ENCODE assay signal across 8 mouse cellular contexts in genomic region chr14:33446561-33447023, GRCm38 (mm10). TPM values are rescaled to one million over a fixed set of nuclear protein-coding genes. Genes with fewer than 3 reads are reported as not detected.
A peak's percentile ranks its signal among the peaks of the same experiment; 100 is the strongest.
DNase-seq lines count a peak whose midpoint lies in the region; ATAC-seq and TF ChIP-seq lines count a peak whose summit lies in the region.

No protein-coding gene starts in this region.

- H3K9ac ChIP-seq in midbrain, postnatal 0 days (replicated peaks; ENCODE audit: low read length, poor library complexity, severe bottlenecking): peak overlapping the region; percentile 89

- H3K4me1 ChIP-seq in midbrain, postnatal 0 days (ENCODE audit: insufficient read depth, low read length): peaks cover 3% of the 10 kb centered on the region; the same call in 1 of the 2 replicates

- ATAC-seq in inflammation-experienced regulatory T-cells, adult 6 months: peak; percentile 6
- ATAC-seq in midbrain, postnatal 0 days (ENCODE audit: low FRiP score): no peak; the same call in 1 of the 2 replicates

- intact Hi-C loops in left cerebral cortex, adult 2 months (cut with DNase I): loop anchor here (2.0 to 5.0 kb wide), 3 partner anchors 84 to 132 kb away; no protein-coding TSS in a partner anchor
- intact Hi-C loops in left cerebral cortex, postnatal 4 days (cut with DNase I): loop anchor here (10.0 kb wide), 1 partner anchor 78 kb away; no protein-coding TSS in a partner anchor

- H3K4me2 ChIP-seq in midbrain, postnatal 0 days (ENCODE audit: low read depth, low read length, poor library complexity, severe bottlenecking): peak overlapping the region; percentile 51

- H3K27me3 ChIP-seq in midbrain, postnatal 0 days (ENCODE audit: insufficient read depth, low read length): no peaks in the 10 kb centered on the region

- WGBS in midbrain, postnatal 0 days: 0% methylated on average over 46 of the region's 72 CpGs

- no peaks in the 10 kb centered on the region for H3K9me3 ChIP-seq in midbrain, postnatal 0 days (ENCODE audit: low read length)

- H3K27ac ChIP-seq in left cerebral cortex, adult 2 months: peak overlapping the region; percentile 92
- H3K27ac ChIP-seq in midbrain, postnatal 0 days (ENCODE audit: low read depth, low read length): peak overlapping the region; percentile 87

- H3K36me3 ChIP-seq in midbrain, postnatal 0 days (ENCODE audit: insufficient read depth, low read length): no peaks in the 10 kb centered on the region

- peak overlapping the region; percentile 76 for H3K4me3 ChIP-seq in left cerebral cortex, adult 2 months
- H3K4me3 ChIP-seq in midbrain, postnatal 0 days (ENCODE audit: low read depth, low read length): peak overlapping the region; percentile 94

- peak in 1 of 2 experiments; percentile 63 for DNase-seq in left cerebral cortex, adult 2 months (ENCODE audit: extremely low spot score in 1 of 2, low spot score in 2 of 2)
- no peak for DNase-seq in left cerebral cortex, postnatal 4 days
- DNase-seq in MN1 (ENCODE audit: low spot score): peak; percentile 34
- peak; percentile 30 for DNase-seq in embryo, embryonic 11.5 days (ENCODE audit: low read depth, low spot score)
- DNase-seq in midbrain, postnatal 0 days (ENCODE audit: low spot score): no peak
- no peak for DNase-seq in thymus, postnatal 4 days
- DNase-seq in thymus, adult 18-20 months: no peak

- no peak for TF ChIP-seq CTCF in left cerebral cortex, adult 2 months (IDR thresholded peaks at IDR 0.05)
- TF ChIP-seq CTCF in midbrain, postnatal 0 days (IDR thresholded peaks at IDR 0.05): no peak

RNA-seq across cellular contexts. Expression of gene Mapk8, which starts 0.4 kb away (rescaled TPM):
- total RNA-seq in left cerebral cortex, adult 2 months (2021): 100 to 1,000 TPM; 101 to 110 TPM
- 100 to 1,000 TPM; 205 to 224 TPM for total RNA-seq in left cerebral cortex, postnatal 4 days (2021)
- polyA plus RNA-seq in inflammation-experienced regulatory T-cells, adult 6 months (2017; shearing (Covaris generic)): 10 to 100 TPM; 11.8 to 18.0 (median 14.0) TPM
- 102 and 106 TPM in 2 replicates for total RNA-seq in midbrain, postnatal 0 days (2014; rRNA removed)
- polyA plus RNA-seq in midbrain, postnatal 0 days (2015; fragmentation: Nextera tagmentation; extraction: Ambion mirVana): 24.7 and 32.6 TPM in 2 replicates

RNA-seq across cellular contexts. Expression of gene Frmpd2, which starts 24.9 kb away (rescaled TPM):
- total RNA-seq in left cerebral cortex, adult 2 months (2021): under 1 TPM; 0.25 to 0.87 TPM
- 1 to 10 TPM in 1 of 2 experiments, under 1 TPM in 1; 0.46 to 1.6 TPM for total RNA-seq in left cerebral cortex, postnatal 4 days (2021)
- polyA plus RNA-seq in inflammation-experienced regulatory T-cells, adult 6 months (2017; shearing (Covaris generic)): not detected
- 0.71 and 0.76 TPM in 2 replicates for total RNA-seq in midbrain, postnatal 0 days (2014; rRNA removed)
- 0.63 and 0.73 TPM in 2 replicates for polyA plus RNA-seq in midbrain, postnatal 0 days (2015; fragmentation: Nextera tagmentation; extraction: Ambion mirVana)

Comparison
In these comparisons a context has a peak if more than half of its experiments do, and no peak if none do; other contexts are left out.
1. DNase-seq: peak in MN1 (single experiment) and embryo, embryonic 11.5 days (single experiment); none in left cerebral cortex, postnatal 4 days (single experiment), midbrain, postnatal 0 days (single experiment), thymus, postnatal 4 days (single experiment) and thymus, adult 18-20 months (0 of 2).